Mouse (Mus musculus) spleen, adult 2 months (tissue): Measurements from ENCODE around the gene Atg9b. TPM values are rescaled to one million over a fixed set of nuclear protein-coding genes. Genes with fewer than 3 reads are reported as not detected.

Source experiments
- DNase-seq, 2 experiments: peaks; one replicate each; pipeline versions ENCODE4 v3.0.0 to v3.0.0-alpha.2; 2012 to 2021; ENCODE audit warnings: low spot score in 2 of 2, low read depth in 1 of 2
- H3K27ac ChIP-seq: fragments of 200-500 bp; 2 replicates; pipeline ENCODE4 v1.5.1; 2012; ENCODE audit warnings: low read length, inconsistent platforms; ENCODE audit not compliant: insufficient read depth
- H3K27me3 ChIP-seq: fragments of 200-500 bp; 2 replicates; pipeline ENCODE4 v1.6.1; 2012; ENCODE audit warnings: mild to moderate bottlenecking, moderate library complexity, low read length, inconsistent platforms; ENCODE audit not compliant: control insufficient read depth, insufficient read depth
- H3K36me3 ChIP-seq: fragments of 200-500 bp; 2 replicates; pipeline ENCODE4 v1.6.1; 2012; ENCODE audit warnings: mild to moderate bottlenecking, low read length, inconsistent platforms; ENCODE audit not compliant: control insufficient read depth, insufficient read depth
- H3K4me1 ChIP-seq: fragments of 200-500 bp; 2 replicates; pipeline ENCODE4 v1.6.1; 2011; ENCODE audit warnings: inconsistent platforms; ENCODE audit not compliant: control insufficient read depth, insufficient read depth, insufficient read length
- H3K4me3 ChIP-seq: fragments of 200-500 bp; 2 replicates; pipeline ENCODE4 v1.5.1; 2011; ENCODE audit warnings: mild to moderate bottlenecking, inconsistent platforms; ENCODE audit not compliant: insufficient read depth, insufficient read length; ENCODE audit errors: extremely low read depth
- CTCF ChIP-seq: fragments of 200-500 bp; IDR thresholded peaks from 2 replicates; pipeline ENCODE4 v1.5.1; 2011; ENCODE audit warnings: mild to moderate bottlenecking, inconsistent platforms; ENCODE audit not compliant: insufficient read depth, insufficient read length, insufficient replicate concordance; ENCODE audit errors: extremely low read depth
- POLR2A ChIP-seq: fragments of 200-500 bp; IDR thresholded peaks from 2 replicates; pipeline ENCODE4 v1.6.1; 2011; ENCODE audit warnings: low read depth, low read length, inconsistent platforms
- WGBS: fragments of 180-500 bp; shearing (Covaris S2); methylation state at CpG from one replicate; pipeline ENCODE4 v1.1.7; 2018; 5-methylcytosine and 5-hydroxymethylcytosine counted together
- polyA plus RNA-seq: library from polyadenylated mRNA; depleted of rRNA; stranded (reverse); fragments of >200 nt; gene quantifications from 2 replicates; pipeline ENCODE4 v1.2.3, GENCODE M21; 2012

Gene Atg9b
- polyA plus RNA-seq, 1 experiment: 0.71 TPM

GRCm38 (mm10) chr5:24369767-24370166 is 22.2 kb downstream of the Atg9b start:
- WGBS: 92% methylated on average over 9 of the region's 9 CpGs
- Histone ChIP-seq H3K27me3 (no peaks in the 10 kb centered on the region), H3K4me3 (no peak overlapping the region), H3K36me3 (no peaks in the 10 kb centered on the region), H3K27ac (no peak overlapping the region), H3K4me1 (no peaks in the 10 kb centered on the region)
- TF ChIP-seq CTCF (no peak), POLR2A (no peak)
- DNase-seq: no peak

DNA sequence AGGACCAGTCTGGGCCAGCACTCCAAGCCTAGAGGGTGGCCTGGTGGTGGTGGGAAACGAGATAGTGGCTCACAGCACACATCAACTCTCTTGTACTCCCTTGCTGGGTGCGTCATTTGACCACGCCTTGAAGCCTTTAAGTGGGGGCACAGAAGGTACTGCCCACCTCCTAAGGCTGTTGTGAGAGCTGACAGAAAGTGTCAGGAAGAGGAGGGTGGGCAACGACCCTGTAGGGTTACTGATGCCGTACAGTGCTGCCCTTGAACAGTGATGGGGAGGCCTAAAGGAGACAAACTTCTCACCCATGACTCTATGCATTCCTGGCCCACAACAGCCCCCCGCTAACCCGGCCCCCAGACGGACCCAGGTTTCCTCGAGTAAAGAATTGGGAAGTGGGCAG is 25.5 kb downstream of the Atg9b start:
- Histone ChIP-seq H3K4me1 (no peaks in the 10 kb centered on the region), H3K27ac (no peak overlapping the region), H3K4me3 (no peak overlapping the region), H3K36me3 (no peaks in the 10 kb centered on the region), H3K27me3 (no peaks in the 10 kb centered on the region)
- WGBS: 72% methylated on average over 9 of the region's 9 CpGs
- no peak for DNase-seq
- TF ChIP-seq CTCF: no peak
- TF ChIP-seq POLR2A: no peak

DNA sequence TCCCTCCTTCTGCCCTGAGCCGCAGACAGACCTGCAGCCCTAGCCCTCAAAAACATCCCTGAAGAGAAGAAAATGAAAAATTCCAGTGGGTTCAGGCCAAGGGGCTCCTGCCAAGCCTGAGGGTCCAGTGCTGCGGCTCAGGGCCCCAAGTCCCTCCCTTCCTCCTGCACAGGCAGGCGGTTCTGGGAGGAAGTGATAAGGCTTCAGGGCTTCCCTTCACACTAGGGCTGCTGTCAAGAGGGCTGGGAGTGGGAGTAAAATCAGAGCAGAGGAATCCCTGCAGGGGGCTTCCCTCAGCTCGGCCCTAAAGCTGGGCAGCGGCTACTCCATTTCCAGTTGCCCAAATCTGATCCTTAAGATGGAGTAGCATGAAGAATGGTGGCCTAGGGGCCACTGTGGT is 26.4 kb downstream of the Atg9b start:
- 13% methylated on average over 5 of the region's 5 CpGs for WGBS
- Histone ChIP-seq H3K27ac (no peak overlapping the region), H3K36me3 (no peaks in the 10 kb centered on the region), H3K27me3 (no peaks in the 10 kb centered on the region), H3K4me3 (no peak overlapping the region), H3K4me1 (no peaks in the 10 kb centered on the region)
- TF ChIP-seq POLR2A: no peak
- TF ChIP-seq CTCF: no peak
- DNase-seq: no peak

- H3K36me3 ChIP-seq: no peaks in the 10 kb centered on the region
- 77% methylated on average over 10 of the region's 10 CpGs for WGBS
- H3K27me3 ChIP-seq: no peaks in the 10 kb centered on the region
- H3K4me3 ChIP-seq: 0 out of 2 replicates have a peak overlapping the region, but pooled peaks have one; percentile 3
- H3K27ac ChIP-seq: 0 out of 2 replicates have a peak overlapping the region, but pooled peaks have one; percentile 15
- H3K4me1 ChIP-seq: no peaks in the 10 kb centered on the region
- DNase-seq: no peak
- TF ChIP-seq POLR2A (no peak), CTCF (no peak)
Observed at GRCm38 (mm10) chr5:24364963-24365362, 27.0 kb downstream of the Atg9b start.

GRCm38 (mm10) chr5:24364508-24364907 is 27.4 kb downstream of the Atg9b start, which contains the start of gene Nos3:
Gene Nos3, plus strand, starts transcription at chr5:24364810.
- H3K27ac ChIP-seq: 0 out of 2 replicates have a peak within 1 kb of the TSS, but pooled peaks have one; percentile 15
- 0 out of 2 replicates have a peak within 1 kb of the TSS, but pooled peaks have one; percentile 3 for H3K4me3 ChIP-seq
- 76% methylated on average over 12 of the region's 12 CpGs for WGBS
- no peaks in the 10 kb centered on the region for H3K27me3 ChIP-seq
- no peaks in the 10 kb centered on the region for H3K36me3 ChIP-seq
- no peak for DNase-seq
- TF ChIP-seq CTCF (no peak), POLR2A (no peak)
- no peaks in the 10 kb centered on the region for H3K4me1 ChIP-seq

DNA sequence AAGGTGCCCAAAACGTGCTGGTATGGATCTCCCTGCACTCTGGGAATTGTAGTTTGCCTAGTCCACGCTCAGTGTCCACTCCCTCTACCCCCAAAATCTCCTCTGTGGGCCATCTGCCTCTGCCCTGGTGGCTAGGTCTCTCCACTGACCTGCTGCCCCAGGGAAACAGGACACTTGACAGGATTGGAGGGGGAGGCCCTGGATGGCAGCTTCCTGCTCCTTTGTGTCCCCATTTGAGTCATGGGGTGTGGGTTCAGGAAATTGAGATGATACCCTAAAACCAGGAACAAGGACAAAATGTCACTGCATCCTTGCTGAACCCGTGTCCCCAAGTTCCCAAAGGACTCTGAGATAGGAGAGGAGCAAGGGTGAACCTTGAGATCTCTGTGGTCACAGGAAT is 27.9 kb downstream of the Atg9b start:
- no peak for TF ChIP-seq POLR2A
- TF ChIP-seq CTCF: no peak

DNA sequence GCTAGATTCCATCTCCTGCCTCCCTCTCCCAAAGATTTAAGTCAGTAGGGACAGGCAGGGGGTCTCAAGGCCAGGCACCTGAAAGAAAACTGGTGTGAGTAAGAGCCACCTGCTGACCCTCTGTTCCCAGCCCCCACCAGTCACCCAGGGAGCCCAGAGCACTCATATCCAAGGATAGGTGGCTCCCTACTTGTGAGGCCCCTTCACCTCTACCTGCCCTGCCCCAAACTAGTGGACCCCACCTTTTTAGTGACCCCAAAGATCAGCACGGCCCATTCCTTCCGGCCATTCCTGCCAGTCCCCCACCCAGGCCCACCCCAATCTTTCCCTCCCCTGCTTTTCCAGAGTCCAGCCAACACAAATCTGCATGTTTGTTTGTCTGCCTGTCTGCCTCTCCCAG is 28.5 kb downstream of the Atg9b start:
- 86% methylated on average over 2 of the region's 2 CpGs for WGBS
- DNase-seq: no peak
- TF ChIP-seq CTCF (no peak), POLR2A (no peak)
- H3K27me3 ChIP-seq: no peaks in the 10 kb centered on the region
- no peaks in the 10 kb centered on the region for H3K4me1 ChIP-seq
- H3K4me3 ChIP-seq: no peak overlapping the region
- no peaks in the 10 kb centered on the region for H3K36me3 ChIP-seq
- no peak overlapping the region for H3K27ac ChIP-seq

More for the DNA sequence above, 27.9 kb downstream of the Atg9b start:
- Histone ChIP-seq H3K4me3 (no peak overlapping the region), H3K4me1 (no peaks in the 10 kb centered on the region), H3K36me3 (no peaks in the 10 kb centered on the region), H3K27ac (no peak overlapping the region), H3K27me3 (no peaks in the 10 kb centered on the region)
- 72% methylated on average over 3 of the region's 3 CpGs for WGBS
- DNase-seq: no peak
